Mouse (Mus musculus) testis, postnatal 10 days (tissue): ENCODE data around the gene Myo18a.

Experiments
- DNase-seq: peaks from one replicate; pipeline ENCODE4 v3.0.0; 2021; ENCODE audit warnings: low spot score

Gene Myo18a

DNA sequence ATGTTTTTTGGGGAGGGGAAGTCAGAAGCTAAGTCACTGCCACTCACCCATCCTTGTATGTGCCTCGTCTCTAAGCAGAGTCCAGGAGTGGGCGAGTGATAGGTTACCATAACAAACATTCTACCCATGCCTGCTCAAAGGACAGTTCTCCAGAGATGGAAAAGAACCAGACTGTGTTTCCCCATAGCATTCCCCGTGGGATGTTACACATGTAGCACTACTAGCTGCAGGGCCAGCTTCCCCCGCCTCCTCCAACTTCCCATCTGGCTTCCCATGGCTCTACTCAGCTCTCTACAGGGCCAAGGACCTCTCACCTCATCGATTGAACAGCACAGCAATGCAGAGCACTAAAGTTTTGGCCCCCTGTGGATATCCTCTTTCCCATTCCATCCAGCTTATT lies 32.2 kb downstream of the Myo18a start:
- DNase-seq, result peak; percentile 36

DNA sequence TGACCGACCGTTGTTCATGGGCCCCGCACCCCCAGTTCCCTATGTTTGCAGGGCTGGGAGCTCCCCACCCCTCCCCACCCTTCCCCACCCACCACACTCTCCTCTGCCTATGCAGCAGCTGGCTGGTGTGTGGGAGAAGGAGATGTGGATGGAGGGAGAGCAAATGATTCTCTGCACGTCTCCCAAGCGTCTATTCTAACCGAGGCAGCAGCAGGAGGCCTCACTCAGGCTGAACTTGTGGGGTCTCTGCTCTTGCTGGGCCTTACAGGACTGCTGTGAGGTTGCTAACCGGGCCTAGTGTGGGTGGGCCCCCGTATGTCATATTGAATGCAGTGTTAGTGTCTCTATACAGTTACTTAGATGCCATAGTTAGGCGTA lies 37.4 kb downstream of the Myo18a start:
- DNase-seq, result no peak

DNA sequence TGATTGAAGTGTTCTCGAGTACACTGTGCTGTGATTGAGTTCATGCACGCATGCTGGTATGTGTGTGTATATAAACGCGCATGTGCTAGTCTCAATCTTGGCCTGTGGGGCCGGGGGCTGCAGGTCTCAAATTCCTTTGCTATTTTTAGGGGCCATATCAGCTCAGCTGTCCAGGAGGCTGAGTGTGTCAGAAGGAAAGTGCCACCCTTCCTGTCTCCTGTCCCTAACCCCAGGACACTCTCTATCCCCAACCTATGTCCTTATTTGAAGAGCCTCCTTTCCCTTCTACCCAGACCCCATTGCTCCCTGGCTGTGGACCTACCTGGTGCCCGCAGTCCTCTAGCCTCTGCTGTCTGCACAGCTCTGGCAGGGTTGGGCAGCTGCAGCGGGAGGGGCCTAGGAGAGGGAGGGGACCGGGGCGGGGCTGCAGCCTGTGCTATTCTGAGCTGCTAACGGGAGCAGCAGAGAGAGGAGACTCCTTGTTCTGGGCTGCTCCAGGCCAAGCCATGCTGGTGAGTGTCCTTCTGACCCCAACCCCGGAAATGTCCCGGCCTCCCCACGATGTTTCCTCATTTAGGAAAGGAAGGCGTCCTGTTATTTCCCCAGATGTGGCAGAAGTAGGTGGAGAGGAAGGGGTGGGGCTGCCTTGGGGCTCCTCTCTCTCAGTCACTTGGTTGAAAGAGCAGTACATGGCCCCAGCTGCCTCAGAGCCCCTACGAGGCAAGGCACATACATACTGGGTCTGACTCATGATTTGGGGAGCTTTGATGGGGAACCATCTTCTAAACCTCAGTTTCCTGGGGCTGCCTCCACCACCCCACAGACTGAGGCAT lies 38.0 kb downstream of the Myo18a start:
- peak; percentile 82 for DNase-seq

DNA sequence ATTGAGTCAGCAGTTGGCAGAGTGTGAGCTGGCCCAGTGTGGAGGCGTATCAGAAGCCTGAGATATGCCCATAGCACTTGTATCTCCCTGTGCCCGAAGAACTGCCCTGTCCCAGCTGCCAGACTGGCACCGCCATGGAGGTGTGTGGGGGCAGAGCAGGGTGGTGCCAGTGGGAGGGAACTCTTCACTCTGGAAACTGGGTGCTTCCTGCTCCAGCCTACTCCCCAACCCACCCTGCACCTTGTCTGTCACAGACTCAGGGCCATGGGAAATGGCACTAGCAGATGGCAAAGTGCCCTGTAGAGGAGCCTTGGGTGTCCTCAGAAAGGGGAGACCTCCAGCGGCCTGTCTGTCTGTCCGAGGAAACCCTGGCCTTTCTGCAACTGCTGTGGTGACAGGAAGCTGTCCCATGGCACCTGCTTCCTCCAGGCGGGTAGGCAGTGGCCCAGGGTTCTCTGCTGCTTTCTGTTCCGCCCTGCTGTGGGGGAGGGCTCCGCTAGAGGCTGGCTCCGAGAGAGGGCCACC lies 39.4 kb downstream of the Myo18a start:
- peak; percentile 67 for DNase-seq

DNA sequence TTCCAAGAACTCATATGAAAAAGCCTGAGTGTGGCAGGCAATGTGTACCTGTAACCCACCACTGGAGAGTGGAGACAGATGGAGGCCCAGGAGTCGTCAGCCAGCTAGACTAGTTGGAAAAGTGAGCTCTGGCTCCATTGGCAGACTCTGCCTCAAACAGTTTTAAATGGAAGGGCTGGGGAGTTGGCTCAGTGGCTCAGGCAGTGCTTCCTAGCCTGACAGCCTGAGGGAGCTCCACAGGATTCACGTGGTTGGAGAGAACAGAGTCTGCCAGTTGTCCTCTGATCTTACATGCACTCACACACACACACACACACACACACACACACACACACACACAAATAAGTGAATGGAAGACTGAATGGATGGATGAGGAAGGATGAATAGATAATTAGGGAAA lies 43.2 kb downstream of the Myo18a start:
- no peak for DNase-seq

DNA sequence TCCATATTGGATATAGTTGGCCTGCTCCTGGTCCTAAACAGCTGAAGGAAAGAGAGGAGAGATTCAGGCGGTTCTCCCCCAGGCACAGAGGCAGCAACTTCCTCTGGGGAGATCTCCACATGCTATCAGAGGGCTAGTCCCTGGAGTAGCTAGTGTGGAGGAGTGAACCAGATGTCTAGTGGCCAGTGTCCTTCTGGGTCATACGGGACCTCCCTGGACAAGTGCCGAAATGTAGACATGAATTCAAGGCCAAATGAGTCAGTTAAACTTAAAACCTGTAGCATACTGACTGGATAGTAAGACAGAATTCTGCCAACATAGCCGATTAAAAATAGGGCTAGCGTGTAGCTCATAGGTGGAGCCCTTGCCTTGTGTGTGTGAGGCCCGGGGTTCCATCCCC lies 43.8 kb downstream of the Myo18a start:
- DNase-seq, result no peak

DNA sequence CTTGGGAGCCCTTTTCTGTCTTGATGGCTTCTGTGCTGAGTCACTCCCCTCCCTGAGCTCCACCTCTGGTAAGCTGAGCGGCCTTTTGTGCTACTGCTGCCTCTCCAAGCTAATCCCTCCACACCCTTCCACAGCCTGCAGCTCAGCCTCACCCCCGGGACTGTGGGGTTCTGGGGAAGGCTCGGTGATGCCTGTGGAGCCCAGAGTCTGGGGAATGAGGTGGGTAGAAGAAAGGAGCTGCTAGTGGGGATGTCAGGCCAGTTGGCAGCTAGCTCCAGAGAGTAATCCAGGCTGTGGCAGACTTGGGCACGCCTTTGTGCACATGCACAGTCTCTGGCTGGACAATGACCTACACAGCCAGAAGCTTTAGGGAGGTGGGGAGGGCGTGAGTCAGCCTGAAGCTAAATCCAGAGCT lies 45.0 kb downstream of the Myo18a start:
- no peak for DNase-seq

DNA sequence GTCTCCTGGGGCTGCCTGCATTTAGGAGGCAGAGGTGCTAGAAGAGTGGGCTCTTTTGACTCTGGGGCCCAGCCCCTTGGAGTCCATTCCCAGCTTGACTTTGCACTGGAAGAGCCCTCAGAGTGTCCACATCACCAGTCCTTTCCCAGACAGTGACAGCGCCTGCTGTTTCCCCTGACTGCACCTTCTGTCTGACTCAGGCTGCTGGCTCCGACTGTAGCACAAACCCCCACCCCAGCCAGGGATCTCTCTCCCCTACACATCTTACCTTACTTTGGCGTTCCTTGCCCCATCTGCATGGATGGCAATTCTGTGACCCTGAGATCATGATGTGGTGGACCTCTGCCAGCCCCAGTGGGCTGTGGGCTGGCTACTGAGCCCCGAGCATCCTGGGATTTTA lies 46.2 kb downstream of the Myo18a start:
- DNase-seq, result no peak

DNA sequence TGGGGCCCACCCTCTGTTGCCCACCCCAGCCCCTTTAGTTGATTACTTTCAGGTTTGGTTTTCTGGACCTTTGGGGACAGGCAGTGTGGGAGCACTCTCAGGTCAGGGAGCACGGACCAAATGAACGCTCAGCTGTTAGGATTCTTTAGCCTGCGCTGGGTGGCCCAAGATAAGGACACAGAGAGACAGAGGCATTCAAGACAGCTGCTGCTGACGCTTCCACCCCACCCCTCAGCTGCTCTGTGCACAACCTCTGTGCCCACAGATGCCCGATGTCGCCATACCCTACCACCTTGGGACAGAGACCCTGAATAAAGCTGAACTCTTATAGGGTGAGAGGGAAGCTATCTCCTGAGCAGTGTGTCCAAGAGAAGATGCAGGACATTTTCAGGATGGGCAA lies 47.0 kb downstream of the Myo18a start:
- no peak for DNase-seq

DNA sequence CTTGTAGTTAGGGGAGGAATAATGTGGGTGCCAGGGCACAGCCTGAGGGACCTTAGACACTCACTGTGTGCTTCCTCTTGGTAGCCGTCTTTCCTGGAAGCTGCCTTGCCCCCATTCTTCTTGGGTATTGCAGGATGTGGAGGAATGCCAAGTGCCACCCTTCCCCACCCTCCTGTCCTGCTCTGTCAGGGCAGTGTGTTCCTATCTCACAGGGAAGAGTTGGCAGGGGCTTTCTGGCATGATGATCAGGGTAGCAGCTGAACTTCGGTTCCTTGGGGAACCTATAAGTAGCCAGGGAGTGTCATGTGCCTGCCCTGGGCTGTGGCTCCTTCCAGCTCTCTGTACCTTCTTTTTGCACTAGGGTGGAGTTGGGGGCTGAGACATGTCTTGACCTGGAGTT lies 50.9 kb downstream of the Myo18a start:
- no peak for DNase-seq

DNA sequence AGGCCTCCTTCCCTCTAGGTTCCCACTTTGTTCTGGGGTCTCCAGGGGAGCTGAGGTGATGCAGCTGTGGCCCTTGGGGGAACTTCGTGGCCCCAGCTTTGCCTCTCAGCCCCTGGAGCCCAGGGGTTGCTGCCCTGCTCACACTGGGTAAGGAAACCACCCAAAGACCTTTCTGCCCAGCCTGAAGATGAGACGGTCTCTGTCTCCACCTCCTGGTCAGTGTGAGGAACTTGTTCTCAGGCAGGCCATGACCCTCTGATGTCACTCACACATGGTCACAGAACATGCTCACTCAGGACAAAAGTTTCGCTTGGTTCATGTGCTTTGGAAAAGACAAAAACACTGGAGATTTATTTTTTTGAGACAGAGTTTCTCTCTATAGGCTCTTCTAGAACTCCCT lies 53.0 kb downstream of the Myo18a start:
- DNase-seq, result peak; percentile 78

DNA sequence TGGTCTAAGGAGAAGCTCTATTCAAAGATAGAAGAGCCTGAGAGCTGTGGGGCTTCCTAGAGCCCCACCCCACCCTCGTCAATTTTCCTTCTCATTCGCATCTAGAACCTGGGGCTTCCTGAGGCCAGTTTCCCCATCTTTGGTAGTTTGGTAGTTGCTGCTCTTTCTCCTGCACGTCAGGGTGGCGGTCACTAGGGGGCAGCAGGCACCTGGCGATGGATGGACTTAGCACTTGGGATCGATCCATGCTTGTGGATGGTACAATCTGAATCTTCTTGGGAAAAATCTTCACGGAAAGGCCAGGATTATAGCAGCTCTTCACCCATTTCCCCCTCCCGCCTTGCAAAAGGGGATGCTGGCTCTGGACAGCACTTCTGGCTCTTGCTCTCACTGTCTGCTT lies 58.6 kb downstream of the Myo18a start:
- peak; percentile 74 for DNase-seq

DNA sequence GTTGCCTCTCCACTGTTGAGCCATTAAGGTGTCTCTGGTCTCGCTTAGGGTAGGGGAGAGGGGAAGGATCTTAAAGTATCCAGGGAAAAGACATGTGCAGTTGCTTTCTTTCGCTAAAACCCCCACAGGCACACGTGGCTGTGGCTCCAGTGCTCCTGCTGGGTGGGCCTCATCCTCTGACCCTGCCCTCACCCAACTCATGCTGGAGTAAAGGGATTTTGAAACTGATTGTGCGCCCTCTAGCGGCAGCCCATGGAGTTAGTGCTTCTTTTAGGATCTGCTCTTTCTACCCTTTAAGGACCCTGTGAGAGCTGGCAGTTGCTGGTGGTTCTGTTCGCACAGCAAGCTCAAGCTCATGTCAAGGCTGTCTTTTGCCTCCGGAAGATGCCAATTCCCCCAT lies 59.7 kb downstream of the Myo18a start:
- DNase-seq, result peak; percentile 82

DNA sequence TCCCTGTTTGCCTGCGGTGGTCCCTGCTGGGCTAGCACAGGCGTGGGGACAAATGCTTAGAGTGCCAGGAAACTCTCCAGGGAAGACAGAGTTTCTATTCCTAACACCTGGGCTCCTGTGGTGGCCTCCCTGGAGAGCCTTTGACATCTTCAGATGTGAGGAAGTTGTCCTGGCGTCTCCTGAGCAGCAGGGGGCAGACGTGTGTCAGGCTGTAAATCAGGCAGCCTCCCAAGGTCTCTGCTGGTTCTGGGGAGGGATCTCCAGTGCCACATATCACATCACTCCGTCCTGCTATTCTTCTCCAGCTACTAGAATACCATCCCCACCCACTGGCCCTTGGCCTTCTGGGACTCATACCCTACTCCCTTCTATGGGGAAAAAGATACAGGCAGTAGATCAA lies 62.8 kb downstream of the Myo18a start:
- DNase-seq, result peak; percentile 84

DNA sequence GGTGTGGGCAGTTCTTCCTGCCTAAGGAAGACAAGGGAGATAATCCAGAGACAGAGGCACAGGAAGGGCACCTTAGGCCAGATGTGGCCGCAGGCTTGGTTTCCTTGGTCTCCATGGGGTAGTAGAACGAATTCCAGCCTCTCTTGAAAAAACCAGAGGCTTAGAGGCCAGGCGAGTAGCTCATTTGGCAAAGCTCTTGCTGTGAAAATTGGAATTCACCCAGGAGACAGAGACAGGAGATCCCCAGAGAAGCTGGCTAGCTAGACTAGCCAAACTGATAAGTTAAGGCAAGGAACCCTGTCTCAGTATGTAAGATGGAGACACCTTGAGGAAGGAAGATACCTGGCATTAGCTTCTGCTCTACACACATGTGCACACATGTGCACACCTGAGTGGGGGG lies 63.3 kb downstream of the Myo18a start:
- no peak for DNase-seq

DNA sequence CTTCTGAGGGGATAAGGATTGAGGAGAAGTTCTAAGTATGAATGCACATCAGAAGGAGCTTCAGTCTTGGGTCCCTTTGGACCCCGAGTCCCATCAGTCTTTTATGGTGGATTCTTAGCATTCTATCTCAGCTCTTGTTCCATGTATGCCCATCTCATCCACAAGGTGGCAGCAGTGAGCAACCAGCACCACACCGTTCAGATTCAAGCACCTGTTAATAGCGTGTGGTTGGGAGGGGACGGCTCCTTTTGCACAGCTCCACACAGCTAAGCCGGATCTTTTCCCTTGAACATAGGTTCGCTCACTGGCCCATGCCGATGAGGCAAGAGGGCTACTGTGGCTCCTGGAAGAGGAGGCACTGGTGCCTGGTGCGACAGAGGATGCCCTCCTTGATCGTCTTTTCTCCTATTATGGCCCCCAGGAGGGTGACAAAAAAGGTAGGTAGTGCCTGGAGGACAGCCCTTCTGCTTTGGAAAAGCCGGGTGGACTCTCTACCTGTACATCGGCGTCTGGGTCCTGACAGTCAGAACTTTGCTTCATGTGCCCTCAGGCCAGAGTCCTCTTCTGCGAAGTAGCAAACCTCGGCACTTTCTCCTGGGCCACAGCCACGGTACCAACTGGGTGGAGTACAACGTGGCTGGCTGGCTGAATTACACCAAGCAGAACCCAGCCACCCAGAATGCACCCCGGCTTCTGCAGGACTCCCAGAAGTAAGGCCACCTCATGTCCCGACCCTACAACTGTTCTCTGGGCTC lies 64.4 kb downstream of the Myo18a start:
- DNase-seq, result peak; percentile 87

DNA sequence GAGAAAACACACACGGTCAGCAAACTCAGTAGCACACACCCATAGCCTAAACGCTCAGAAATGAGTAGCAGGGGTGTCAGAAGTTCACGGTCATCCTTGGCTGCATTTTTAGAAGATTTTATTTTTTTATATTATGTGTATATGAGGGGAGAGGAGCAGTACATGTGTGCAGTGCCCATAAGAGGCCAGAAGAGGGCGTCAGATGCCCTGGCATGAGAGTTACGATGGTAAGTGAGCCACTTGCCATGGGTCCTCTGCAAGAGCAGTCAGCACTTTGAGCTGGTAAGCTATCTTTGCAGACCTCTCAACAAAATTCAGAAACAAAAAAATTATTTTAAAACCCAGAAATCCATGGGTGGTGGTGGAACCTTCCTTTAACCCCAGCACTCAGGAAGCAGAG lies 65.1 kb downstream of the Myo18a start:
- DNase-seq, result no peak

DNA sequence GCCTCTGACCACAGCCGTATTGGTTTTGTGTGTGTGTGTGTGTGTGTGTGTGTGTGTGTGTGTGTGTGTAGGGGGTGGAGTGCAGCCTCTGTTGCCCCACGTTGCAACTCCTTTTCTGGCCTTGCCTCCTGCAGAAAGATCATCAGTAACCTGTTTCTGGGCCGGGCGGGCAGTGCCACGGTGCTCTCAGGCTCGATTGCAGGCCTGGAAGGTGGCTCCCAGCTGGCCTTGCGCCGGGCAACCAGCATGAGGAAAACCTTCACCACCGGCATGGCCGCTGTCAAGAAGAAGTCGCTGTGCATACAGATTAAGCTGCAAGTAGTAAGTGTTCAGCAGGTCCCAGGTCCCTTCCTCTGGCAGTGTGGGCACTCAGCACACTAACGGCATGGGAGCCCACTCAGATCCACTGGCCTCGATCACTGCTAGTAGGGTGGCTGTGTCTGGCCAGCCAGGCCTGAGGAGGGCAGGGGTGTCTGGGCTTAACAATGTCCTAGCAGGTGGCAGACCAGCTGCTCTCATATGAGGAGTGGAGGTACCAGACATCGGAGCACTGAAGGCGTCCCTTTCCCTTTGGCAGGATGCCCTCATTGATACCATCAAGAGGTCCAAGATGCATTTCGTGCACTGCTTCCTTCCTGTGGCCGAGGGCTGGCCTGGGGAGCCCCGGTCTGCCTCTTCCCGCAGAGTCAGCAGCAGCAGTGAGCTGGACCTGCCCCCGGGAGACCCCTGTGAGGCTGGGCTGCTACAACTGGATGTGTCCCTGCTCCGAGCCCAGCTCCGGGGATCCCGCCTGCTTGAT lies 66.2 kb downstream of the Myo18a start:
- no peak for DNase-seq

DNA sequence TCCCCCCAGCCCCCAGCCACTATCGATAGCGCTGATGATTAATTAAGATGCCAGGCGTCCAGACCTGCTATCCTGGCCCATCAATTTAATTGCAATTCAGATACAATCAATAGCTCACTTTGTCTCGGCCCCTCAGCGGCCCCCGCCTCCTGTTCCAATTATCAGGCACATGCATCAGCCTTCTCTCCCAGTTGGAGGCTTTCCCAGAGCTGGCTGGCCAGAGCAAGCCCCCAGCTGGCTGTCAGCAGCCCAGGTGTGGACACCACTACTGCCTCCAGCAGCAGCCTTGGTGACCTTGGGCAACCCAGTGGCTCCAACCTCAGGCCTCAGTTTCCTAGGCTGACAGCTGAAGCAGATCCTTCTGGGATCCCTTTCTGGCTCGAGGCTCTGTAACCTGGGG lies 67.8 kb downstream of the Myo18a start:
- no peak for DNase-seq

DNA sequence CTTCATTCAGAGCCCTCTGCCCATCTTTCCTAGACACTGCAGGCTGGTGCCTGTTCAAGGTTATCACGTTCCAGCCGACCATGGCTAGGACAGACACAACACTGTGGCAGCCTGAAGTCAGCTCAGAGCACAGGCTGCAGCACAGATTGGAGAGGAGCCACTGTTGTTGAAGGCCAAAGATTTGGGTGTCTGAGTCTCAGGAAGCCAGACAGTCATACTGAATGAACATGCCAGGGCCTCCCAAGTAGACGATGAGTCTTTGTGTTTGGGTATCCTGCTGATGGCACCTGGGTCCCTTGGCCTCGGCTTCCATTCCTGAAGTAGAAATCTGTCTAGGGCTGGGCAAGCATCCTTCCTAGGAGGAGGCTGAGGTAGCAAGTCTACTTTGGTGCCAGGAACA lies 69.5 kb downstream of the Myo18a start:
- no peak for DNase-seq

DNA sequence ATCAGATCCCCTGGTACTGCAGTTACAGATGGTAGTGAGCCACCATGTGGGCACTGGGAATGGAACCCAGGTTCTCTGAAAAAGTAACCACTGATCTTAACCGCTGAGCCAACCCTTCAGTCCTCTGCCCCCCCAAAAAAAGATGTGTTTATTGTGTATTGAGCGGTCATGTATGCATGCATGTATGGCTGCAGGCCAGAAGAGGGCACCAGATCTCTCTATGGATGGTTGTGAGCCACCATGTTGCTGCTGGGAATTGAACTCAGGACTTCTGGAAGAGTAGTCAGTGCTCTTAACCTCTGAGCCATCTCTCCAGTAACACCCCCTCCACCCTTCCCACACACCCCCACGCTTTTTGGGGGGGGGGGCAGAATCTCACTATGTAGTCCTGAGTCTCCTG lies 72.1 kb downstream of the Myo18a start:
- DNase-seq, result no peak

DNA sequence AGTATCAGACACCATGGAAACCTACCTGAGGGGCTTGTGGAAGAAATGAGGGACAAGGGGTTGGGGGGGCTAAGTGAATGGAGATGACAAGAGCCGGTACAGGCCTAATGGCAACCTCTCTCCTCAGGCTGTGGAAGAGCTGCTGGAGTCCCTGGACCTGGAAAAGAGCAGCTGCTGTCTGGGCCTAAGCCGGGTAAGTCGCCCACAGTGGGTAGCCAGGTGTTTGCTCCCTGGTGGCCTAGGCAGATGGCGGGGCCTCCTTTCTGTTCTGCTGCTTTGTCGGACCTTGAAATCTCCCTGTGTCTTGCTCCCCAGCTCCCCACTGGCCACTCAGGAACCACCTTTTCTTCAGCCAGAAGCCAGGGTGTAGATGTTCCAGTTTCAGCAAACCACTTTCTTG lies 73.2 kb downstream of the Myo18a start:
- DNase-seq, result no peak

DNA sequence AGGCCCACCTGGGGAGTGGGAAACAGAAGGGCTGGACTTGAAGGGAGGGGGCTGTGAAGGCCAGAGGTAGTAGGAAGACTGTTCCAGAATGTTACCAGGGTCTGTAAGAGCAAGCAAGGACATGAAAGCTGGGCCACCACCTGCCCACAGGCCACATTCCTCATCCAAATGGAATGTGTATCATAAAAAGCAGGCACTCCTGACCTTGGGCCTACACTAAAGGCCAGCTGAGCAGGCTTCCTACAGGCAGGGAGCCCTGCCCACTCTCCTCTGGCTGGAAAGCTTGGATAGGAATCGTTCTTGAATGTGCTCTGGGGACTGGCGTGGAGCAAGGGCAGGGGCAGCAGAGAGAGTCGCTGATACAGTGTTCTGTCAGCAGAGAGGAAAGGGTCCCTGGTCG lies 73.7 kb downstream of the Myo18a start:
- no peak for DNase-seq
